Mouse (Mus musculus) erythroblast, embryonic 14.5 days (primary cell): ENCODE results near the gene Prkce.

Experiments used
- GATA1 ChIP-seq: IDR thresholded peaks from 2 replicates; pipeline ENCODE4 v1.6.1; 2012; ENCODE audit warnings: low read length, inconsistent platforms, mixed read lengths
- TAL1 ChIP-seq: IDR thresholded peaks from 3 replicates; pipeline ENCODE4 v1.6.1; 2012; ENCODE audit warnings: low read length, inconsistent platforms, mixed read lengths

GRCm38 (mm10) chr17:86471684-86472083, 304.1 kb downstream of the Prkce start:
- TF ChIP-seq GATA1: no peak
- TF ChIP-seq TAL1: no peak
